Mouse (Mus musculus): Measurements from ENCODE around the gene Rad51ap2. TPM values are rescaled to one million over a fixed set of nuclear protein-coding genes. Genes with fewer than 3 reads are reported as not detected.

Gene Rad51ap2
- polyA plus RNA-seq (2012; rRNA removed), result not detected in 2 replicates

DNA sequence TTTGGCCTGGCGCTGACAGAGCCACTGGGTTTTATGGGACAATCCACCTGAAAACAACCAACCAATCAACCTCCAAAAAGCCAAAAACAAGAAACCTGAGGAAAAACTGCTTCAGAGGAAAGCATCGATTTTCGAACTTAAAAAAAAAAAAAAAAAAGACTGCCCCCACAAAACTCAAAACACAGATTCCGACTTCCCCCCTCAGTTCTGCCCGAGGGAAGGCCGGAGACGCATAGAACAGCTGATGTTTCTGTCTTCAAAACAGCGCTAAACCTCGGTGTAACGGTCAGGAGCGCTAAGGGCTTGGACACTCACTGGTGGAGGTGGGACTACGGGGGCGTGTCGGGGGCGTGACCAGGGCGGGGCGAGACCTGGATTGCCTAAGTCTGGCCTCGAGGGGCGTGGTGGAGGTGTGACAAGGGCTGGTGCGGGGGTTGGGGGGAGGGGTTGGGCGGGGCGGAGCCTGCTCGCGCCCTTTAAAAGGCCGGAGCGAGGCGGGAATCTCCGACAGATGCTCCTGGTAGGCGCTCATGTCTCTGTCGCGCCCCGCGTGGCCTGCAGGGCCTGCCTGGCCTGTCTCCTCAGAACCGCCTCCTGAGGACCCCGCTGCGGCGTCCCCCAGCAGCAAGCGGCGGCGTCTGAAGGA, at the start of gene Rad51ap2:
Gene Rad51ap2, plus strand, starts transcription at position 531 of the 646 bp plus-strand sequence.
- DNase-seq (ENCODE audit: low read depth), result no peak

DNA sequence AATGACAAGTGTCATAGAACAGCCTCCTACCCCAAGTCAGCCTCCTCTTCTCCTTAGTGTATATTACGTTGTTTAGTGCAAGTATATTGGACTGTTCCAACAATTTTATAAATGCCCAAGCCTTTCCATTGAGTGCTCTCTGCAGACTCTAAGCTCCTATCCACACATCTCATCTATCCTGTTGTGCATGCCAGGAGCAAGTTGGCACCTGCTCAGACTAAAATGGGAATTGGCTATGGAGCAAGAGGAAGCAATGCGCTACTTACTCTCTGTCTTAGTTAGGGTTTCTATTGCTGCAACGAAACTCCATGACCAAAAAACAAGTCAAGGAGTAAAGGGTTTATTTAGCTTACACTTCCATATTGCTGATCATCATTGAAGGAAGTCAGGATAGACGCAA, 48.2 kb upstream of the Rad51ap2 start:
- no peak for DNase-seq (ENCODE audit: low read depth)

GRCm38 (mm10) chr12:11418112-11418511, 37.8 kb upstream of the Rad51ap2 start:
- no peak for DNase-seq (ENCODE audit: low read depth)

DNA sequence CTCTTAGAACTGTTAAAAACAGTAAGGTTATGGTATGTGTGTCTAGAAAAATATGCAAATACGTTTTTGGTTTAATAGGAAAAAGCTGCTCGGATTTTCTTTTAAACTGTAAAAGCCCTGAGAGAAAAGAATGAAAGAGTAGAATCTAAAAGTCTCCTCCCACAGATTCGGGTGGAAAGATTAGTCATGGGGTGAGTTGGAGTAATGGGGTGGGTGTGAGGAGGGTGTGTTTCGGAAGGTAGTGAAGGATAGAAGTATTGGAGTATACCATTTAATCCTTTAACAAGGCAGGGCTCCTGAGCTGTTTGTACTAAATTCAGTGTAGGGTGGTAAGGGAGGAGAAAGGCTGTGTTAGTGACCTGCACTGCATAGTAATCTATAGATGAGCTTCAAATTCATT, 28.5 kb upstream of the Rad51ap2 start:
- DNase-seq (ENCODE audit: low read depth), result no peak

GRCm38 (mm10) chr12:11433126-11433525, 22.8 kb upstream of the Rad51ap2 start:
- DNase-seq (ENCODE audit: low read depth), result no peak

DNA sequence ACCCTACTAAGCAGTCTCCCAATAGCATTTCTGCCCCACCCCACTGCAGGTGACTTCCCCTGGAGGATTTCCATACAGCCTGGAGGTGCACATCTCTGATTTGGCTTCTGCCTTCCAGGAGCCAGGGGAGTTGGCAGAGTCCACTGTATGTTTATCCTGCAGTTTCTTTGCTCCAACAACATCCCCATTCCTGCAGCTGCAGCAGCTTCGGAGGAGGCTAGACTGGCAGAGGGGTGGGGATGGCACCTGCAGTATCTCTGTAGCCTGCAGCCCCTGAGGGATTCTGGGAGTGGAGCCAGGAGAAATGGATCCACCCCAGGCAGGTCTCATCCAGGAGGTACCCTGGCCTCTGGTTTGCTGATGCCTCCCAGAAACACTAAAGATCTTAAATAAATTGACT, 22.2 kb upstream of the Rad51ap2 start:
- DNase-seq (ENCODE audit: low read depth), result no peak

- no peak for DNase-seq (ENCODE audit: low read depth)
These were observed 21.4 kb upstream of the Rad51ap2 start for GRCm38 (mm10) chr12:11434446-11434845.

DNA sequence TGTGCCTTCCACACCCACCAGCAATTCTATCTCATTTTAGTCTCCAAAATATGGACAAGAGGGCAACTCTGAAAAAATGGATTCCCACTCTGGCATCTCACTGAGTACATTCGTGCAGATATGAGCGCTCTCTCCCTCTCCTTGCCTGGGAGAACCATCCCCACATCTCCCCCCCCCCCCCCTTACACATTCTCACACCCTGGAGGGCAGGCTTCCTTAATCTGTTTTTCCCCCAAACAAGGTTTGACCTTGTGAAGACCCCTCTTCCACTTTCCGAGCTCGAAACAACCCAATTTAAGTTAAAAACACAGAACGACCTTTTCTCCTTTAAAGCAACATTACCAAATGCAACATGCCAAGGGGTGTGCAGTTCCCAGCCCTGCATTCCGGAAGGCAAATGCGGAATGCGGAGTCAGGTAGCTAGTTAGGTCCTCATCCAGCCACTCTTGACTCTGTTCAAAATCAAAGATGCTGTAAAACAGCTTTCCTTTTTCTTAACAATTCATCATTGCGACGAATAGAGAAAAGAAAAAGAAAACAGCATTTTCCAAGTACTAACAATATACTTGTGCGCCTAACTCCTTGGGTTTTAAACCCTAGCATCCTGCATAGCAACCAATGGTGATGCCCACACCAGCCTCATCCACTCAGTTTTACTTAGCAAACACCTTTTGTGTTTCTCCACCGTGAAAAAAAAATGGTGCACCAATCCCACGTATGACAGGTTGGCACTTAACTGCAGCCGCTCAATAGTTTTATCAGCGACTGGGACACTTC, 20.4 kb upstream of the Rad51ap2 start:
- DNase-seq (ENCODE audit: low read depth), result no peak

DNA sequence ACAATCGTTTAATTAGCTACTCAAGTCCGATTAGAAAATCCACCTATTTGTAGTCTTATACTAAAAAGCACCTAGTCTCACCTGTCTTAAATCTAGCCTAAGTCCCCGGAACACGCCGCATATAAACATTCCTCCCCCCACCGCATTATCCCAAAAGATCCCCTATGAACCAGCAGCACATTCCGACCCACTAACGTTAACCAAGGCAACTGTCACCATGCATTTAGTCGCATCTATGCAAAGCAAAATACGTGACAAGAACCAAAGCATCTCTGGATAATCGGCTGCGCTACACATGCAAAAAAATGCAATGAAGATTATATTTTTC, 19.9 kb upstream of the Rad51ap2 start:
- DNase-seq (ENCODE audit: low read depth), result no peak

DNA sequence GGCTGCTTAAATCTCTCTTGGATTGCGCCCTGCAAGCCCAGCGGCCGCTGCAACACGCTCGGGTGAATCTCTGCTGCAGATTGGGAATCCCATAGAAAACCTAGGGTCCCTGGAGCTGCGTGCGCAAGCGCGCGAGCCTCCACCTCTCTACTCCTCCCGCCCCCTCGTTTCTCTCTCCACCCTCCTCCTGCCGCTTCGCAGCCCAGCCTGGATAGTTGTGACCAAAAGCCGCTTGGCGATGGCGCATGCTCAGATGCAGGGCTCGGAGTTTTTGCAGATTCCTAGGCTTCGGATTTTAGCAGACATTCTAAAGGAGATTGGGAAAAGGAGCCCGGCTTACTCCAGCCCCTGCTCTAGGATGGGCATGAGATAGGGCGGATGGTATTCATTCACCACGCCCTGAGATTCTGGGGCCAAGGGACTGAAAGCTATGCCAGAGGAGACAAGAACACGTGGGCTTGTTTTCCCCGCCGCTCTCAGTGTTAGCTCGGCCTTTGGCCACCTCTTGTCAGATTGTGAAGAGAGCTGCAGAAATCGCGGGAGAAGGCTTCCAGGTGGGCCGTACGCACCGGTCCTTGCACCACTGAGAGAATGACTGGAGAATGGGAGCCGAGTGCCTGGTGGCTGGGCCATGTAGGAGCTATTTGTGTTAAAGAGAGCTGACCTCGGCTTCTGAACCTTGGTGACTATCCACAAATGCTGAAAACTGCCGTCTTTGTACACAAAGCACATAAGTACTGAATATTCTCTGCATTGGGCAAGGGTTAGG, 19.2 kb upstream of the Rad51ap2 start, which contains the start of gene Vsnl1:
Gene Vsnl1, minus strand, starts transcription at position 117 of the 769 bp plus-strand sequence.
- no peak for DNase-seq (ENCODE audit: low read depth)

- DNase-seq (ENCODE audit: low read depth), result no peak
These were observed 18.5 kb upstream of the Rad51ap2 start for GRCm38 (mm10) chr12:11437266-11437906.

GRCm38 (mm10) chr12:11437907-11438447, 17.9 kb upstream of the Rad51ap2 start:
- no peak for DNase-seq (ENCODE audit: low read depth)

- no peak for DNase-seq (ENCODE audit: low read depth)
These were observed 1.7 kb upstream of the Rad51ap2 start for GRCm38 (mm10) chr12:11454146-11454545.

DNA sequence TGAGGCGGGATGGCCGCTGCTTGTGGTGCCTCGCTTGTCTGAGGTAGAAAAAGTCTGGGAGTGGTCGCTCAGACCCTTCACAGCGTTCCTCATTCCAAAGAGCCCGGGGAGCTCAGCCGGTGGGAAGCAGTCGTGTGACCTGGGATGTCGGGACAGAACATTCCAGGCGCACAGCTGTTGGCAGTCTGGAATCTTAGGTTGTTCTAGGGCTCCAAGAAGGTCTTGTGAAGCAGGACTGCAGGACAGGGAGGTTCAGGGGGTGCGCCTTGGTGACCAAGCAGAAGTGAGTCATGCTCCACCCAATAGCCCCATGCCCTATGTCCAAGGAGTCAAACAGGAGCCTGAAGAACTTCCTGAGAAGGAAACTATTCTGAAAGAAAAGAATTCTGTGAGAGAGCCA, 334 bp downstream of the Rad51ap2 start:
- no peak for DNase-seq (ENCODE audit: low read depth)

DNA sequence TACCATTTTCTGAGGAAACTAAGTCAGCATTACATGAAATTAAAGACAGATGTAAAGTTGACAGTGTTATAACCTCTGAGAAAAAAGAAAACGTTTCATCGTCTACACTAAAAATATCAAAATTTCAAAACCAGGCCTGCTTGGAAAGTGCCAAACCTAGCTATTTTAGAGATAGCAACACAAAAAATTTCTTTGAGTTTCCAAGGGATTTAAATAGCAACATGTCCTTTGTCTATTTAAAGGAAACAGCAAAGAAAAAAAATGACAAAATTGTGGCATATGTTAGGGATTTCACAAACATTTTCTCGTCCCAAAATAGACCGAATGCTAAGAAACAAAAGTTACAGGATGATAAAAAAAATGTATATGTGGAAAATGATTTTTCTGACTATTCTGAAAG, 753 bp downstream of the Rad51ap2 start:
- DNase-seq (ENCODE audit: low read depth), result no peak

Other genes with a start within 250 kb of the Rad51ap2 start
- not detected in 2 replicates for gene Msgn1, start 247.1 kb upstream of the Rad51ap2 start, polyA plus RNA-seq (2012; rRNA removed)
- gene Gen1, start 190.3 kb upstream of the Rad51ap2 start, polyA plus RNA-seq (2012; rRNA removed), result 0.54 and 1.3 TPM in 2 replicates
- gene Smc6, start 190.2 kb upstream of the Rad51ap2 start, polyA plus RNA-seq (2012; rRNA removed), result 11.4 and 13.8 TPM in 2 replicates
- 0.05 and 0.11 TPM in 2 replicates for gene Vsnl1, start 19.5 kb upstream of the Rad51ap2 start, polyA plus RNA-seq (2012; rRNA removed)

Measured in gonadal fat pad, adult 2 months (tissue).